Mouse (Mus musculus) thymus, postnatal 10 days (tissue): ENCODE measurements around the gene Rab7b.

Experiments
- DNase-seq, 2 experiments: peaks; one replicate each; pipeline ENCODE4 v3.0.0; 2021; ENCODE audit warnings: low spot score in 2 of 2

The Rab7b gene

GRCm38 (mm10) chr1:131695308-131695707 is 6.8 kb downstream of the Rab7b start:
- no peak for DNase-seq

GRCm38 (mm10) chr1:131696325-131696724 is 7.8 kb downstream of the Rab7b start:
- no peak for DNase-seq

- DNase-seq: no peak
Measured at GRCm38 (mm10) chr1:131698770-131699169, 10.3 kb downstream of the Rab7b start.

GRCm38 (mm10) chr1:131699642-131700041 is 11.1 kb downstream of the Rab7b start:
- DNase-seq: no peak

GRCm38 (mm10) chr1:131700447-131700846 is 12.0 kb downstream of the Rab7b start:
- no peak for DNase-seq

GRCm38 (mm10) chr1:131701391-131701790 is 12.9 kb downstream of the Rab7b start:
- no peak for DNase-seq

GRCm38 (mm10) chr1:131702094-131702766 is 13.7 kb downstream of the Rab7b start:
- DNase-seq: peak in 1 of 2 experiments; percentile 18

- DNase-seq: no peak
Measured at GRCm38 (mm10) chr1:131703482-131703881, 15.0 kb downstream of the Rab7b start.

- peak in 1 of 2 experiments; percentile 64 for DNase-seq
Measured at GRCm38 (mm10) chr1:131708338-131708737, 19.8 kb downstream of the Rab7b start.

GRCm38 (mm10) chr1:131711518-131711917 is 23.0 kb downstream of the Rab7b start:
- no peak for DNase-seq

GRCm38 (mm10) chr1:131712386-131712785 is 23.9 kb downstream of the Rab7b start:
- DNase-seq: peak; percentile 59 to 87

GRCm38 (mm10) chr1:131714388-131715337 is 26.2 kb downstream of the Rab7b start:
- DNase-seq: no peak

GRCm38 (mm10) chr1:131718952-131719694 is 30.6 kb downstream of the Rab7b start:
- peak; percentile 53 to 63 for DNase-seq

- DNase-seq: no peak
Measured at GRCm38 (mm10) chr1:131721989-131722388, 33.5 kb downstream of the Rab7b start.

- no peak for DNase-seq
Measured at GRCm38 (mm10) chr1:131723549-131723948, 35.1 kb downstream of the Rab7b start.

GRCm38 (mm10) chr1:131726586-131726985 is 38.1 kb downstream of the Rab7b start:
- DNase-seq: no peak

- no peak for DNase-seq
Measured at GRCm38 (mm10) chr1:131730639-131731437, 42.3 kb downstream of the Rab7b start.

GRCm38 (mm10) chr1:131733474-131734180 is 45.1 kb downstream of the Rab7b start:
- no peak for DNase-seq

GRCm38 (mm10) chr1:131734657-131735273 is 46.3 kb downstream of the Rab7b start:
- no peak for DNase-seq

GRCm38 (mm10) chr1:131736494-131736893 is 48.0 kb downstream of the Rab7b start:
- no peak for DNase-seq
